Mouse (Mus musculus) kidney, embryonic 16.5 days (tissue): ENCODE data around the gene Gm38431. TPM values are rescaled to one million over a fixed set of nuclear protein-coding genes. Genes with fewer than 3 reads are reported as not detected.
A peak's percentile ranks its signal among the peaks of the same experiment; 100 is the strongest.

Experiments used
- ATAC-seq: fragments of 200-750 bp; cut with Nextera tagmentation; 2 replicates; pipeline ENCODE4 v1.8.0; 2017; ENCODE audit warnings: moderate TSS enrichment; ENCODE audit not compliant: low FRiP score, low TSS enrichment
- H3K27ac ChIP-seq: fragments of 300-500 bp; sonication (generic); 2 replicates; pipeline ENCODE4 v1.5.1; 2014; ENCODE audit warnings: low read length
- H3K27me3 ChIP-seq: fragments of 300-500 bp; sonication (generic); 2 replicates; pipeline ENCODE4 v1.6.1; 2014; ENCODE audit warnings: low read length, control low read depth, mixed read lengths; ENCODE audit not compliant: insufficient read depth
- H3K36me3 ChIP-seq: fragments of 300-500 bp; sonication (generic); 2 replicates; pipeline ENCODE4 v1.6.1; 2014; ENCODE audit warnings: low read length, control low read depth, mixed read lengths; ENCODE audit not compliant: insufficient read depth
- H3K4me1 ChIP-seq: fragments of 300-500 bp; sonication (generic); 2 replicates; pipeline ENCODE4 v1.6.1; 2014; ENCODE audit warnings: low read length, control low read depth, mixed read lengths; ENCODE audit not compliant: insufficient read depth
- H3K4me2 ChIP-seq: fragments of 300-500 bp; sonication (generic); replicated peaks from 2 replicates; pipeline ENCODE4 v1.6.1; 2014; ENCODE audit warnings: low read depth, low read length
- H3K4me3 ChIP-seq: fragments of 300-500 bp; sonication (generic); 2 replicates; pipeline ENCODE4 v1.5.1; 2014; ENCODE audit warnings: mild to moderate bottlenecking, low read length
- H3K9ac ChIP-seq: fragments of 300-500 bp; sonication (generic); replicated peaks from 2 replicates; pipeline ENCODE4 v1.6.1; 2014; ENCODE audit warnings: low read length
- H3K9me3 ChIP-seq: fragments of 300-500 bp; sonication (generic); 2 replicates; pipeline ENCODE4 v1.6.1; 2016; ENCODE audit warnings: low read length, control low read depth
- WGBS: fragments of 180-500 bp; shearing (Covaris S2); extraction: QIAGEN DNeasy Blood & Tissue Kit; methylation state at CpG from one replicate; pipeline ENCODE4 v1.1.7; 2014; 5-methylcytosine and 5-hydroxymethylcytosine counted together
- polyA plus RNA-seq: library from polyadenylated mRNA; unstranded; fragments of >200 nt; fragmentation: Nextera tagmentation; extraction: Ambion mirVana; gene quantifications from 2 replicates; pipeline ENCODE4 v1.2.1, GENCODE M21; 2015

The Gm38431 gene
- polyA plus RNA-seq, 1 experiment from 2014 or later, result 3.7 TPM

DNA sequence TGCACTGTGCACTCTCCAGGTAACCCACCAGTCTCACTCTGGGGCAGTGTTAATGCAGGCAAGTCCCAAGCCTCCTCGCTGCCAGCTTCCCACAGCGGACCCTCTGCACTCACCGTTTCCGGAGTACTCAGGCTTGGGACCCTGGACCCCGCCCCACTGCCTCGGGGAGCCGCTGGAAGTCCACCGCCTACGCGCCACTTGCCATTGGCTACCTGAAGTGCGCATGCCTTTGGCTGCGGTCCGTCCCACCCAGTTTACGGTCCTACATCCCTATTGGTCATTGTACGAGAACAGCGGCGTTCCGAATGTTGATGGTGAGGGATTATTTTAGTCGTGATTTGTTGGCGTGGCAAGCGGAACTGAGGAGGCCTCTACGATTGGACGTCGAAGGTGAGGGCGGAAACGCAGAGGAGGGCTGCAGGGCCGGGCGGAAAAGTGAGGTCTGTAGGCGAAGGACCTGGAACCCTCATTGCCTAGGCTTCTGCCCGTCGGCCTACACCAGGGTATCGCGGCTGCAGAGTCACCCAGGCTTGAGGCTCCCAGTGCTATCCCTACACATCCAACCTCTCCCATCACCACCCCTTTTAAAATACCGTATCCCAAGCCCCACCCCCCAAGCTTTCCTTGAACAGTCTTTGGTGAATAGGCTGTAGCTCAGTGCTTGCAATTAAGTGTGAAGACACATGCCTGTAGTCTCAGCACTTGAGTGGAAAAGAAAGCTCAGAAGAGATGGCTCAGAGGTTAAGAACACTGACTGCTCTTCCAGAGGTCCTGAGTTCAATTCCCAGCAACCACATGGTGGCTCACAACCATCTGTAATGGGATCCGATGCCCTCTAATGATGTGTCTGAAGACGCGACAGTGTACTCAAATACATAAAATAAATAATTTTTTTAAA, 39.5 kb upstream of the Gm38431 start, which contains the start of gene Tyk2:
Gene Tyk2 (minus strand): TSS at position 185 of the 898 bp plus-strand sequence.
- WGBS, result 6% methylated on average over 37 of the region's 37 CpGs
- H3K9me3 ChIP-seq, result no peaks in the 10 kb centered on the region
- no peaks in the 10 kb centered on the region for H3K4me1 ChIP-seq
- H3K4me2 ChIP-seq, result peak within 1 kb of the TSS; percentile 65
- peak within 1 kb of the TSS; percentile 65 for H3K27ac ChIP-seq
- peak within 1 kb of the TSS; percentile 59 for H3K4me3 ChIP-seq
- ATAC-seq, result peak; percentile 98
- H3K9ac ChIP-seq, result peak within 1 kb of the TSS; percentile 71
- H3K36me3 ChIP-seq, result peaks cover 5% of the 10 kb centered on the region; the same call in 1 of the 2 replicates
- no peaks in the 10 kb centered on the region for H3K27me3 ChIP-seq

DNA sequence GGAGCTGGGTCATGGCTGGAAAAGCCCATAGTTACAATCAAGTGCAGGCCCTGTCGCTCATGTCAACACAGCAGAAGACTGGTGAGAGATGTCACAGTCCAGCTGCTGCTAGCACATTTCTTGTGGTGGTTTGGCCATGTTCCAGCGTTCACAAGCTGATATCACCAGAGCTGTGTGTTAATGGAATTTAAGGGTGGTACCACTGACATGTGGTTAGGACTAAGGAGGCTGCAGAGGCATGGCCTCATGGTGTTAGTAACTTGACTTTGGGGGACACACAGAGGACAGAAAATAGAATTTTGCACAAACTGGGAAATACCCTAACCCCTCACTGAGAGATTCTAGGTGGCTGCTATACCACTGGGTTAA, 34.4 kb upstream of the Gm38431 start:
- no peaks in the 10 kb centered on the region for H3K9me3 ChIP-seq
- H3K36me3 ChIP-seq, result peaks cover 17% of the 10 kb centered on the region
- 69% methylated on average over 2 of the region's 2 CpGs for WGBS
- no peak overlapping the region for H3K9ac ChIP-seq
- no peak for ATAC-seq
- H3K4me2 ChIP-seq, result no peak overlapping the region
- no peak overlapping the region for H3K27ac ChIP-seq
- H3K27me3 ChIP-seq, result no peaks in the 10 kb centered on the region
- no peak overlapping the region for H3K4me3 ChIP-seq
- H3K4me1 ChIP-seq, result no peaks in the 10 kb centered on the region

- no peak overlapping the region for H3K4me3 ChIP-seq
- no peak for ATAC-seq
- 87% methylated on average over 9 of the region's 9 CpGs for WGBS
- H3K9me3 ChIP-seq, result no peaks in the 10 kb centered on the region
- no peaks in the 10 kb centered on the region for H3K27me3 ChIP-seq
- peaks cover 21% of the 10 kb centered on the region for H3K36me3 ChIP-seq
- no peak overlapping the region for H3K4me2 ChIP-seq
- H3K4me1 ChIP-seq, result no peaks in the 10 kb centered on the region
- H3K27ac ChIP-seq, result no peak overlapping the region
- no peak overlapping the region for H3K9ac ChIP-seq
Observed at GRCm38 (mm10) chr9:21125502-21126258, 33.9 kb upstream of the Gm38431 start.

DNA sequence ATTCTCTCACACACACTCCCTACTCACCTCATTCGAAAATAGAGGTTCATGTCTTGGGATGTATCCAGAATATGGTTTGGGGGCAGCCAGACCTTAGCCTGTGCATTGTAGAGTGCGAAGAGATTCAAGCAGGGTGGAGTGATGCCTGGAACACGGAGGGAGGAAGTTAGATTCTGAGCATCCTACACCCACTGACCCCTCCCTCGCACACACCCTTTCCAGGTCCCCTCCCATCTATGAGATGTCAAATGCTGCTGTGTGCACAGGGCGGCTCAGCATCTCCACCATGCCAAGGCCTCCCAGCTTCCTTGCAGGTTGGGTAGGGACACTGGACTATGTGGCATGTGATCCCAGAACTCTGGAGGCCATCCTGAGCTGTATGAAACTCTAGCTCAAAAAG, 33.0 kb upstream of the Gm38431 start:
- Histone ChIP-seq H3K4me2 (no peak overlapping the region), H3K9me3 (no peaks in the 10 kb centered on the region), H3K4me1 (no peaks in the 10 kb centered on the region), H3K4me3 (no peak overlapping the region), H3K27ac (no peak overlapping the region), H3K27me3 (no peaks in the 10 kb centered on the region), H3K9ac (no peak overlapping the region), H3K36me3 (peaks cover 24% of the 10 kb centered on the region)
- WGBS, result 77% methylated on average over 5 of the region's 5 CpGs
- ATAC-seq, result no peak

DNA sequence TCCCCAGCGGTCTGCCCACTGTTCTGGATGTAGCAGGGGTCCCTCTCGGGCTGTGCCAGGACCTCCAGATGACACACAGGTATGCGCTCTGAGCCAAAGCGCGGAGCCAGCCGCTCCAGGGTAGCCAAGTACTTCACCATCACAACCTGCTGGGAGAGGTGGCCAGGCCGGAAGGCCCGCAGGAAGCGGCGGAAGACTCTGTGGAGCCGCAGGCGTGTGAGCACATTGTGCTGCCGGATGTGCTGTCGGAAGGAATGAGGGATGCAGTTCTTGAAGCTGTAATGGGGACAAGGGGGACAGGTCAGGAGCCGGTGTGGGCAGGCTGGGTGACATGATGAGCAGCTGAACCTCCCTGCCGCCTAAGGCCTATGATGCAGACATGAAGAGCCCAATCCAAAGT, 29.7 kb upstream of the Gm38431 start:
- no peaks in the 10 kb centered on the region for H3K4me1 ChIP-seq
- no peaks in the 10 kb centered on the region for H3K9me3 ChIP-seq
- no peak overlapping the region for H3K4me3 ChIP-seq
- no peak for ATAC-seq
- no peaks in the 10 kb centered on the region for H3K27me3 ChIP-seq
- no peak overlapping the region for H3K27ac ChIP-seq
- 94% methylated on average over 16 of the region's 16 CpGs for WGBS
- no peak overlapping the region for H3K9ac ChIP-seq
- H3K4me2 ChIP-seq, result no peak overlapping the region
- peaks cover 19% of the 10 kb centered on the region; the same call in 1 of the 2 replicates for H3K36me3 ChIP-seq

DNA sequence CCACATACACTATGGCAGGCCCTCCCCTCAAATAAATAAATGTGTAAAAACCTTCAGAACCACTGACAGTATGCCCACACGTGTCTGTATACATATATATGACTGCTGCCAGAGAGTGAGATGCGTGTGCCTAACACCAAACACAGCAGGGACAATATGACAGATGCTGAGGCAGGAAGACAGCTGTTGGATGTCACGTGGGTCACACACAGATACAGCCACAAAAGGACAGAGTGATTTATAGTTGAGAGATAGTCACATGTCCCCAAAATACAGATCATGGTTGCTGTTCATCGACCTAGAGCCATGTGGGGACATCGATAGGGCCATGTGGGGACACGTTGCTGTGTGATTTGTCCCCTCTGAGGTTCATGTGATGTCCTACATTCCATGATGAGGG, 25.3 kb upstream of the Gm38431 start:
- no peaks in the 10 kb centered on the region for H3K9me3 ChIP-seq
- no peaks in the 10 kb centered on the region for H3K27me3 ChIP-seq
- H3K4me1 ChIP-seq, result no peaks in the 10 kb centered on the region
- no peak overlapping the region for H3K27ac ChIP-seq
- WGBS, result 72% methylated on average over 6 of the region's 6 CpGs
- H3K36me3 ChIP-seq, result 0 out of 2 replicates have a peak, but pooled peaks cover 11% of the 10 kb centered on the region
- H3K4me3 ChIP-seq, result no peak overlapping the region
- H3K4me2 ChIP-seq, result no peak overlapping the region
- ATAC-seq, result no peak
- no peak overlapping the region for H3K9ac ChIP-seq

DNA sequence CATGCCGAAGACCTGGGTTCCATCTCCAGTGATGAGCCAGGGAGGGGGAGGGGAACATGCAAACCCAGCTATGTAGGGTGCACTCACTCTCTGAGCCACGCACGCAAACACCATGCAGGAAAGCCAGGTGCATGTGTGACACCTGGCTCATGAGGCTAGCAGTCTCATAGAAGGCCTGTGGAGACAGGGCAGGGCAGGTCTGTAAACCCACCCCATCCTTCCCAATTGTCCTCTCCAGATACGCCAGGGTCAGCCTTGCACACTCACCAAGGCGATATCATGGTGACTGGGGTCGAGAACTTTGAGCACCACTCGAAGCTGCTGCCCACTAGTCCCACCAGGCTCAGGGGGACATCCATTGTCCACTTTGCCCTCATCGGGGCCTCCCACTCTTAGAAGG, 23.3 kb upstream of the Gm38431 start:
- Histone ChIP-seq H3K9me3 (no peaks in the 10 kb centered on the region), H3K4me2 (no peak overlapping the region), H3K9ac (no peak overlapping the region), H3K27ac (no peak overlapping the region), H3K36me3 (no peaks in the 10 kb centered on the region), H3K4me1 (no peaks in the 10 kb centered on the region), H3K27me3 (no peaks in the 10 kb centered on the region), H3K4me3 (no peak overlapping the region)
- WGBS, result 89% methylated on average over 8 of the region's 8 CpGs
- ATAC-seq, result no peak

GRCm38 (mm10) chr9:21114190-21114589, 22.4 kb upstream of the Gm38431 start:
- Histone ChIP-seq H3K9ac (no peak overlapping the region), H3K4me2 (no peak overlapping the region), H3K9me3 (no peaks in the 10 kb centered on the region), H3K36me3 (no peaks in the 10 kb centered on the region), H3K4me3 (no peak overlapping the region), H3K27me3 (no peaks in the 10 kb centered on the region), H3K27ac (no peak overlapping the region), H3K4me1 (no peaks in the 10 kb centered on the region)
- ATAC-seq, result no peak
- 85% methylated on average over 7 of the region's 7 CpGs for WGBS

- Histone ChIP-seq H3K36me3 (no peaks in the 10 kb centered on the region), H3K27ac (no peak overlapping the region), H3K4me1 (no peaks in the 10 kb centered on the region), H3K4me2 (no peak overlapping the region), H3K27me3 (no peaks in the 10 kb centered on the region), H3K9me3 (no peaks in the 10 kb centered on the region), H3K9ac (no peak overlapping the region), H3K4me3 (no peak overlapping the region)
- WGBS, result 76% methylated on average over 6 of the region's 6 CpGs
- no peak for ATAC-seq
Observed at GRCm38 (mm10) chr9:21113751-21114150, 22.0 kb upstream of the Gm38431 start.
